Mouse (Mus musculus): ENCODE results near the gene Hoxd4. TPM values are rescaled to one million over a fixed set of nuclear protein-coding genes. Genes with fewer than 3 reads are reported as not detected.

Hoxd4 gene
- polyA plus RNA-seq, 1 experiment from 2014 or later: 0.20 TPM

DNA sequence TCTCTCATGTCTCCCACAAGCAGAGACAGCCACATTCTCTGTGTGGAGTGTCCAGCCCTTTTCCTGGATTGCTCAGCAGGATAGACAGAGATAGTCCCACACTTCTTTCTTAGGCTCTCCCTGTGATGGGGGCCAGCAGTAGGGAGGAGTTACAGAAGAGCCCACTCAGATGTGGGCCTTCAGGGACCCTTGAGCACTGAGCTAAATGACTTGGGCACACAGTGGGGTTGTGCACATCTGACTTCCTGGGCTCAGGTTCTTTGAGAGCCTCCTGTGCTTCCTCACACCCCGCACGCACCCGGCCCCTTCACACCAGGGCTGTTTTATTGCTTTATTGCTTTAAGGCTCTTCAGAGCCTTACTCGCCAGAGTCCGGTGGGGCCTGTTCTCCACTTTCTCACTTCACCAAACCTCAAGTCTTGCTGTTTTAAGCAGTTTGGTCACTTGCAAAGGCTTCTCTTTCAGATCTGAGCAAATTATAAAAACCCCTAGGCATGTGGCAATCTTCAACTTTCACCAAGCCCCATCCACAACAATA is 9.3 kb downstream of the Hoxd4 start:
- WGBS: 22% methylated on average over 5 of the region's 5 CpGs
- no peak overlapping the region for H3K9ac ChIP-seq (ENCODE audit: low read depth, low read length)
- no peak overlapping the region for H3K27ac ChIP-seq (ENCODE audit: low read depth, low read length)
- peaks cover 57% of the 10 kb centered on the region for H3K27me3 ChIP-seq (replicated peaks; ENCODE audit: control insufficient read depth, insufficient read depth, low read length)
- no peak for ATAC-seq
- H3K36me3 ChIP-seq (ENCODE audit: control insufficient read depth, insufficient read depth): no peaks in the 10 kb centered on the region
- H3K4me3 ChIP-seq (ENCODE audit: low read depth, low read length): no peak overlapping the region; the same call in 1 of the 2 replicates
- no peak overlapping the region; the same call in 1 of the 2 replicates for H3K4me2 ChIP-seq (replicated peaks; ENCODE audit: low read depth)
- H3K4me1 ChIP-seq (replicated peaks; ENCODE audit: control insufficient read depth, insufficient read depth, low read length): no peaks in the 10 kb centered on the region
- TF ChIP-seq CTCF (IDR thresholded peaks at IDR 0.05; ENCODE audit: low read depth): no peak
- no peaks in the 10 kb centered on the region for H3K9me3 ChIP-seq (ENCODE audit: control insufficient read depth)

DNA sequence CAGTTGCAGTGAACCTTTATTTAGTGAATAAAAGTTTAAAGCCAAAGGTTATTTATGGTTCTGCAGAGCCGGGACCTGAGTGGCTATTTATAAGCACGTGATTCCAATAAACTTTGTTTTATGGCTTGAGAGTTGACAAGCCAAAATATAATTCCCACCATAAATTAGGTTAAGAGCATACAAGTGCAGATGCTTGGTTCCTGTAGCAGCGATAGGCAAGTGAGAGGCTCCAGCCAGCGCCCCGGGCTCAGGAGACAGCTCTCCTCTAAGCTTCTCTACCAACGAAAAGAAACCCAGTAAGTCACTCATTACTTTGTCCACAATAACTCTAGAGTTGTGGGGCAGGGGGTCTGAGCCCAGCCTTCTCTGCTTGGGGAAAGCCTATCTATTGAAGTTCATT is 10.2 kb downstream of the Hoxd4 start:
- no peak overlapping the region for H3K4me3 ChIP-seq (ENCODE audit: low read depth, low read length)
- H3K4me1 ChIP-seq (replicated peaks; ENCODE audit: control insufficient read depth, insufficient read depth, low read length): no peaks in the 10 kb centered on the region
- H3K4me2 ChIP-seq (replicated peaks; ENCODE audit: low read depth): peak overlapping the region; percentile 17; the same call in 1 of the 2 replicates
- no peaks in the 10 kb centered on the region for H3K9me3 ChIP-seq (ENCODE audit: control insufficient read depth)
- H3K36me3 ChIP-seq (ENCODE audit: control insufficient read depth, insufficient read depth): no peaks in the 10 kb centered on the region
- ATAC-seq: no peak; the same call in 1 of the 2 replicates
- H3K27me3 ChIP-seq (replicated peaks; ENCODE audit: control insufficient read depth, insufficient read depth, low read length): peaks cover 61% of the 10 kb centered on the region
- TF ChIP-seq CTCF (IDR thresholded peaks at IDR 0.05; ENCODE audit: low read depth): no peak
- H3K9ac ChIP-seq (ENCODE audit: low read depth, low read length): no peak overlapping the region
- WGBS: 14% methylated on average over 6 of the region's 6 CpGs
- no peak overlapping the region for H3K27ac ChIP-seq (ENCODE audit: low read depth, low read length)

DNA sequence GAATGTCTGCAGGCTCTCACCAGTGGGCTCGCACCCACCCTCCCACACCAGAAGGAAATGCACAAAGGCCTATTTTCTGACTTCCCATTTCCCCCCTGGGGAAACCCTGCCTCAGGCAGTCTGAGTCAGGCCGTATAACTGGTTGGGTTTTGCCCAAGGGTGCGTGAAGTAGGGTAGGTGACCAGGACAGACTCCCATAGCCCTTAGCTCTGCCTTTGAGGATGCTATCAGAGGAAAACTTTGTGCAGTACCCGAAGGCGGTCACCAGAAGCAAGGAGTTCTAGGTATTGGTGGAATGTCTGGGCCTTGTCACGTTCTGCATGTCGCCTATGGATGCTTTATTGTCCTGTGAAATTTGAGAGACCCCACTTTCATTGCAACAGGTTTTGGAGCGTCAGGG is 11.2 kb downstream of the Hoxd4 start:
- Histone ChIP-seq H3K4me1 (replicated peaks; ENCODE audit: control insufficient read depth, insufficient read depth, low read length) (no peaks in the 10 kb centered on the region), H3K36me3 (ENCODE audit: control insufficient read depth, insufficient read depth) (0 out of 2 replicates have a peak, but pooled peaks cover 3% of the 10 kb centered on the region), H3K4me2 (replicated peaks; ENCODE audit: low read depth) (no peak overlapping the region), H3K9ac (ENCODE audit: low read depth, low read length) (no peak overlapping the region), H3K27ac (ENCODE audit: low read depth, low read length) (no peak overlapping the region), H3K4me3 (ENCODE audit: low read depth, low read length) (no peak overlapping the region), H3K27me3 (replicated peaks; ENCODE audit: control insufficient read depth, insufficient read depth, low read length) (peaks cover 69% of the 10 kb centered on the region), H3K9me3 (ENCODE audit: control insufficient read depth) (no peaks in the 10 kb centered on the region)
- TF ChIP-seq CTCF (IDR thresholded peaks at IDR 0.05; ENCODE audit: low read depth): no peak
- WGBS: 57% methylated on average over 8 of the region's 8 CpGs
- no peak for ATAC-seq

DNA sequence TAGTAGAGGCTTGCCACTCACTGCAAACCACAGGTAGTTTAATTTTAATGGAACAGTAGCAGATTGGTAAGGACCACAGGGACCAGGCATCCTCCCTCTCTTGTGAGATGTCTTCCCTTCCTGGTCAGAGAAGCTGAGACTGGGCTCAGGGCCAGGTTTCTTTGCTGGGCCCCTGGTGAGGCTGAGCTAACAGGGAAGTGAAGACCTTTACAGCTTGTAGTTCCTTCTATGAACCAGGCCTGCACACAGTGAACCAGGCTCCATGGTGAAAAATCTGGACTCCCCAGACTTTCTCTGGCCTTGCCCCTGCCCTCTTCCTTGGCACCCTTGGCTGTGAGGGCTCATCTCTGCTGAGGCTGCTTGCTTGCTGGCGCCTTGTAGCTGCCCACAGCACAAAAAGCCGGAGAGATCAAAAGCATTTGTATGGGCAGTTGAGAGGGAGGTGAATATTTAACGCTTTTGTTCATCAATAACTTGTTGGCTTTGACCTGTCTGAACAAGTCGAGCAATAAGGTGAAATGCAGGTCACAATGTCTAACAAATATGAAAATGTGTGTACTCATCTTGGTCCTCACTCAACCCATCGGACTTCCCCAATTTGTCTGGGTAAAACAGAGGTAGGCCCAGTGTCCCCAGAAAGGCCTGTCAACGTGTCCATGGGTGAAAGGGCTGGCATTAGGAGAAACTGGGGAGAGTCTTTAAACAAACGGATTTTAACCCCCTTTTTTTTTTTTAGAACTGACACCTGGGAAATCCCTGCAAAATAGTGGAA is 12.7 kb downstream of the Hoxd4 start:
- ATAC-seq: peak; percentile 52
- H3K36me3 ChIP-seq (ENCODE audit: control insufficient read depth, insufficient read depth): 0 out of 2 replicates have a peak, but pooled peaks cover 6% of the 10 kb centered on the region
- H3K27me3 ChIP-seq (replicated peaks; ENCODE audit: control insufficient read depth, insufficient read depth, low read length): peaks cover 77% of the 10 kb centered on the region
- no peaks in the 10 kb centered on the region for H3K4me1 ChIP-seq (replicated peaks; ENCODE audit: control insufficient read depth, insufficient read depth, low read length)
- 46% methylated on average over 7 of the region's 7 CpGs for WGBS
- H3K9ac ChIP-seq (ENCODE audit: low read depth, low read length): no peak overlapping the region
- no peaks in the 10 kb centered on the region for H3K9me3 ChIP-seq (ENCODE audit: control insufficient read depth)
- no peak overlapping the region for H3K4me3 ChIP-seq (ENCODE audit: low read depth, low read length)
- H3K4me2 ChIP-seq (replicated peaks; ENCODE audit: low read depth): no peak overlapping the region
- no peak overlapping the region; the same call in 1 of the 2 replicates for H3K27ac ChIP-seq (ENCODE audit: low read depth, low read length)
- TF ChIP-seq CTCF (IDR thresholded peaks at IDR 0.05; ENCODE audit: low read depth): no peak

DNA sequence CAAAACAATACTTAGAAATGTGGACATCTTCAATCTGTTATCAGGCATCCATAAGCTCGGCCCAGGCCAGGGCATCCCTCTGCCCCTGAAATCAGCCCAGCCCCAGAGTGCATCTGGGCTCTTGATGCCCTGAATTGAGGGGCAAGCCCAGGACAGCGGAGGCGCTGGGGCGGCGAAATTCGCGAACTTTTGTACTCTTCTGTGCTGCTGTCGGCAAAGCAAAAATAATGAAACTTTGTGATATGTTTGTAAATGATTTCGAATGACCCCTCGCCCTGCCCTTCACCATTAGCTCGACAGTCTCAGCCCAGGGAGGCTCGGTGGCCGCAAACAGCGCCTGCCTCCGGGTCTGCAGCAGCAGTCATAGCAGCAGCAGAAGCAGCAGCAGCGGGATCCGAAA is 13.4 kb downstream of the Hoxd4 start:
- H3K27ac ChIP-seq (ENCODE audit: low read depth, low read length): no peak overlapping the region
- no peak for ATAC-seq
- H3K4me1 ChIP-seq (replicated peaks; ENCODE audit: control insufficient read depth, insufficient read depth, low read length): no peaks in the 10 kb centered on the region
- no peak overlapping the region for H3K4me2 ChIP-seq (replicated peaks; ENCODE audit: low read depth)
- 41% methylated on average over 17 of the region's 17 CpGs for WGBS
- H3K9me3 ChIP-seq (ENCODE audit: control insufficient read depth): no peaks in the 10 kb centered on the region
- H3K36me3 ChIP-seq (ENCODE audit: control insufficient read depth, insufficient read depth): 0 out of 2 replicates have a peak, but pooled peaks cover 6% of the 10 kb centered on the region
- no peak overlapping the region for H3K4me3 ChIP-seq (ENCODE audit: low read depth, low read length)
- no peak overlapping the region for H3K9ac ChIP-seq (ENCODE audit: low read depth, low read length)
- no peak for TF ChIP-seq CTCF (IDR thresholded peaks at IDR 0.05; ENCODE audit: low read depth)
- peaks cover 82% of the 10 kb centered on the region for H3K27me3 ChIP-seq (replicated peaks; ENCODE audit: control insufficient read depth, insufficient read depth, low read length)

DNA sequence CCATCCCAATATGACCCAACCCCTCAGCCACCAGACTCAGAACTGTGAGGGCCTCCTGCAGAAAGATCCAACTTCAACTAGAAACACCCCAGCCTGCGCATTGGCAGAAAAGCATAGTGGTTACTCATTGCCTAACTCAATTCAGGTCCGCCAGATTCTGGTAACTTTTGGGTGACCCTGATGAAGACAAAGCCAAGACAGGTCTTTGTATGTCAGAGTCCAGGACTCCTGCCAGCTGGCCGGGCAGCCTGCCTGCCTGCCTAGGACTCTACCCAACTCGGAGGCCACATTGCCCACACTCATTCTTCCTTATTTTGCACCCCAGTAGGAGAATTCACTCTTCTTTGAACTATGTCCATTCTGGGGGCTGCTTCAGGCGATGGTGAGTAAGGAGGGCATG is 14.8 kb downstream of the Hoxd4 start, which contains the start of gene Gm28230:
Gene Gm28230 (plus strand): TSS at position 178 of the 400 bp plus-strand sequence.
- no peak within 1 kb of the TSS for H3K27ac ChIP-seq (ENCODE audit: low read depth, low read length)
- WGBS: 61% methylated on average over 5 of the region's 5 CpGs
- no peaks in the 10 kb centered on the region for H3K9me3 ChIP-seq (ENCODE audit: control insufficient read depth)
- peak within 1 kb of the TSS; percentile 13; the same call in 1 of the 2 replicates for H3K4me2 ChIP-seq (replicated peaks; ENCODE audit: low read depth)
- TF ChIP-seq CTCF (IDR thresholded peaks at IDR 0.05; ENCODE audit: low read depth): no peak
- 0 out of 2 replicates have a peak, but pooled peaks cover 6% of the 10 kb centered on the region for H3K36me3 ChIP-seq (ENCODE audit: control insufficient read depth, insufficient read depth)
- H3K4me1 ChIP-seq (replicated peaks; ENCODE audit: control insufficient read depth, insufficient read depth, low read length): no peaks in the 10 kb centered on the region
- no peak within 1 kb of the TSS for H3K9ac ChIP-seq (ENCODE audit: low read depth, low read length)
- H3K4me3 ChIP-seq (ENCODE audit: low read depth, low read length): peak within 1 kb of the TSS; percentile 21
- no peak for ATAC-seq
- H3K27me3 ChIP-seq (replicated peaks; ENCODE audit: control insufficient read depth, insufficient read depth, low read length): peaks cover 86% of the 10 kb centered on the region
